Mouse (Mus musculus) liver, embryonic 14.5 days (tissue): ENCODE data around the gene D8Ertd738e.

ENCODE experiments used
- CTCF ChIP-seq: IDR thresholded peaks from 2 replicates; pipeline ENCODE4 v1.5.1; 2016; ENCODE audit warnings: antibody characterized with exemption, low read depth, control low read depth
- EP300 ChIP-seq: IDR thresholded peaks from 2 replicates; pipeline ENCODE4 v1.6.1; 2016; ENCODE audit warnings: antibody characterized with exemption, low read depth

GRCm38 (mm10) chr8:84273968-84274367 lies 24.4 kb upstream of the D8Ertd738e start:
- no peak for TF ChIP-seq CTCF
- no peak for TF ChIP-seq EP300
